Mouse (Mus musculus) retina, adult 2 months (tissue): ENCODE results near the gene Crlf1.

ENCODE experiments used
- DNase-seq: peaks from one replicate; pipeline ENCODE4 v3.0.0-alpha.2; 2012; ENCODE audit warnings: low read depth, low spot score

Crlf1 gene

DNA sequence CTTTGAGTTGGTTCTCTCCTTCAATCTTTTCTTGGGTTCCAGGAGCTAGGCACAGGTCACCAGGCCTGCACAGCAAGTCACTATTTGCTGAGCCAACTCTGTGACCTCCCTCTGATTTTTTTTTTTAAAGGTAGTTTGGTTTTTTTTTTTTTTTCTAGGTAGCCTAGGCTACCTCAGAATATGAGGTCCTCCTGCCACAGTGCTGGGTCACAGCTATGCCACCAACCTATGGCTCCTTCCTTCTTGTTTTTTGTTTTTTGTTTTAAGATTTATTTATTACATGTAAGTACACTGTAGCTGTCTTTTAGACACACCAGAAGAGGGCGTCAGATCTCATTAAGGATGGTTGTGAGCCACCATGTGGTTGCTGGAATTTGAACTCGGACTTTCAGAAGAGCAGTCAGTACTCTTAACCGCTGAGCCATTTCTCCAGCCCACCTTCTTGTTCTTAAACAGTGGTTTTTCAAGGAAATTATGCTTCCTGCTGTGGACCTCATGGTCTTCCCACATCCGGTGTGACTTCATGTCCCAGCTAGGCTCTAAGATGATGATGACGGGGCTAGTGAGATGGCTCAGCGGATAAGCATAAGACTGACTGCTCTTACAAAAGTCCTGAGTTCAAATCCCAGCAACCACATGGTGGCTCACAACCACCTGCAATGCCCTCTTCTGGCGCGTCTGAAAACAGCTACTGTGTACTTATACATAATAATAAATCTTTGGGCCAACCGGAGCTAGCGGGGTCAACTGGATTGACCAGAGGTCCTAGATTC lies 56.6 kb downstream of the Crlf1 start:
- DNase-seq, result no peak

- no peak for DNase-seq
Observed at GRCm38 (mm10) chr8:70551558-70552161, 58.7 kb downstream of the Crlf1 start.

DNA sequence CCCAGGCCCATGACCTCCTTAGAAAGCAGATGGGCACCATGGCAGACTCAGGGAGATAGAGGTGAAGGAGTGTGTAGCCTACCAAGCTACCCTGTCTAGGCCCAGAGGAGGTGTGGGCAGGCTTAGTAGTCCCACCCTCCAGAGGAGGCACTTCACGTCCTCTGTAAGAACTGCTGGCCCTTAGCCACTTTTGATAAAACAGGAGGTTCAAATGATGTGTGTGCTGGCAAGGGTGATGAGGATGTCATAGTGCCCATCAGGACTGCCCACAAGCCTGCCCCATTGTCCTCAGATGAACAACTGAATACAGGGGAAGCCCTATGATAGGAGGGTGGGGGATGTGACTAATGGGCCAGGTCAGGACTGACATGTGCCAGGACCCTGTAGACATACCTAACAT lies 59.9 kb downstream of the Crlf1 start:
- DNase-seq, result no peak
